Mouse (Mus musculus): ENCODE measurements around the gene Zfp282. TPM values are rescaled to one million over a fixed set of nuclear protein-coding genes. Genes with fewer than 3 reads are reported as not detected.

The Zfp282 gene
- 8.3 and 8.8 TPM in 2 replicates for polyA plus RNA-seq (2014; fragmentation: Nextera tagmentation; extraction: Ambion mirVana)

DNA sequence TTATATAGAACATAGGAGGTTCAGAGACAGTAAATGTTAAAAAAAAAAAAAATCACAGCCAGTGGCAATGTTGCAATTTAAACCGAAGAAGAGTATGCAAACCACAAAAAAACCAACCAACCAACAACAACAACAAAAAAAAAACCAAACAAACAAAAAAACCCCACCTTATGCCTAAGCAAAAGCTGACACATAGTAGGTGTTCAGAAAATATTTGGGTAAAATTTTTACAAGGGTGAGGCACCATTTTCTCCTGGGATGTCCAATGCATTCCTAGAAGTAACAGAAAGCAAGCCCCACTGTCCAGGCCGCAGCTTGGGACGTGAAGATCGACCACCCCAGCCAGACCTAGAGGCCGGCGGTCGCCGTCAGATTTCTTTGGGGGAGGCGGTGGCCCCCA lies at the start of gene Zfp282:
Gene Zfp282 (plus strand): TSS at position 147 of the 400 bp plus-strand sequence.
- no peak for DNase-seq (ENCODE audit: low spot score)
- Histone ChIP-seq H3K36me3 (ENCODE audit: control insufficient read depth, insufficient read depth, low read length) (peaks cover 12% of the 10 kb centered on the region; the same call in 1 of the 2 replicates), H3K4me2 (peak within 1 kb of the TSS; percentile 95), H3K27ac (ENCODE audit: low read depth, low read length) (peak within 1 kb of the TSS; percentile 98), H3K27me3 (replicated peaks; ENCODE audit: control insufficient read depth, insufficient read depth, low read length) (no peaks in the 10 kb centered on the region), H3K4me3 (ENCODE audit: low read depth, low read length) (peak within 1 kb of the TSS; percentile 82), H3K9me3 (ENCODE audit: control insufficient read depth, low read length) (no peaks in the 10 kb centered on the region), H3K9ac (ENCODE audit: low read depth, low read length) (peak within 1 kb of the TSS; percentile 84), H3K4me1 (replicated peaks; ENCODE audit: control insufficient read depth, insufficient read depth, low read length) (peaks cover 14% of the 10 kb centered on the region)
- 5% methylated on average over 9 of the region's 9 CpGs for WGBS
- no peak for ATAC-seq (replicated peaks; ENCODE audit: low FRiP score)

DNA sequence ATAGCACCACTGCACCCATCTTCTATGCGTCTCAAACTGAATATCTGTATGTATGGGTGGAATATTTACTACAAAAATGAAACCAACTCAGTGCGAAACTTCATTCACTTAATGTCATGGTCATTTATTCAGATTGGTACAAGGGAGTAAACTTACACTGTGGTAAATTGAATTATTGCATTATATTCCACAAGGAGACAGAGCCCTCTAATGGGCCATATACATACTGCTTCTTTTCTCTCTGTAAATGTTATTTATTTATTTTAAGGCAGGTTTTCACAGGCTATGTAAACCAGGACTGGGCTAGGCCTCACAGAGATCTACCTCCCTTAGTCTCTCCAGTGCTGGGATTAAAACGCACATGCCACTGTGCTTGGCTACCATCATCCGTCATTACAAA lies 49.5 kb upstream of the Zfp282 start:
- Histone ChIP-seq H3K9me3 (ENCODE audit: control insufficient read depth, low read length) (no peaks in the 10 kb centered on the region), H3K27ac (ENCODE audit: low read depth, low read length) (no peak overlapping the region), H3K4me3 (ENCODE audit: low read depth, low read length) (no peak overlapping the region), H3K4me2 (no peak overlapping the region), H3K4me1 (replicated peaks; ENCODE audit: control insufficient read depth, insufficient read depth, low read length) (peaks cover 5% of the 10 kb centered on the region; the same call in 1 of the 2 replicates), H3K9ac (ENCODE audit: low read depth, low read length) (no peak overlapping the region), H3K36me3 (ENCODE audit: control insufficient read depth, insufficient read depth, low read length) (no peaks in the 10 kb centered on the region), H3K27me3 (replicated peaks; ENCODE audit: control insufficient read depth, insufficient read depth, low read length) (no peaks in the 10 kb centered on the region)
- ATAC-seq (replicated peaks; ENCODE audit: low FRiP score): no peak
- 87% methylated on average over 4 of the region's 4 CpGs for WGBS
- no peak for DNase-seq (ENCODE audit: low spot score)

DNA sequence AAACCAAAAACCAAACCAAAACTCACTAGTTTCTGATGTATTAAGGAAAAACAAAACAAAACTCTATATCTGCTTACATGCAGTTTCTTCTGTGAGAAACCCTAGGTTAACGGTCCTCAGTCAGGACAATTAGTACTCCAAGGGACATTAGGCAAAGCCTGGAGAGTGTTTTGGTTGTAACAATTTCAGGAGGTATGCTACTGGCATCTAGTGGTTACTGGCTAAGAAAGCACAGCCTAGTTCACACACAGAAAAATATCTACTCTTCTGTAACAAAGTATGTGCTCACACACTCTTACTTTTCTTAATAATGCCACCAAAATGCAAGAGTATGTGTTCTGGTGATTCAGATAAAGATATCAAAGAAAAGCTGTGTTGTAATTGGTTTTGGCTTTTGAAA lies 48.1 kb upstream of the Zfp282 start:
- 37% methylated on average over 1 of the region's 1 CpGs for WGBS
- no peak overlapping the region for H3K9ac ChIP-seq (ENCODE audit: low read depth, low read length)
- peaks cover 5% of the 10 kb centered on the region; the same call in 1 of the 2 replicates for H3K4me1 ChIP-seq (replicated peaks; ENCODE audit: control insufficient read depth, insufficient read depth, low read length)
- no peak for DNase-seq (ENCODE audit: low spot score)
- H3K9me3 ChIP-seq (ENCODE audit: control insufficient read depth, low read length): no peaks in the 10 kb centered on the region
- H3K36me3 ChIP-seq (ENCODE audit: control insufficient read depth, insufficient read depth, low read length): no peaks in the 10 kb centered on the region
- H3K4me3 ChIP-seq (ENCODE audit: low read depth, low read length): no peak overlapping the region
- ATAC-seq (replicated peaks; ENCODE audit: low FRiP score): no peak
- H3K27ac ChIP-seq (ENCODE audit: low read depth, low read length): no peak overlapping the region
- H3K27me3 ChIP-seq (replicated peaks; ENCODE audit: control insufficient read depth, insufficient read depth, low read length): no peaks in the 10 kb centered on the region
- H3K4me2 ChIP-seq: no peak overlapping the region

DNA sequence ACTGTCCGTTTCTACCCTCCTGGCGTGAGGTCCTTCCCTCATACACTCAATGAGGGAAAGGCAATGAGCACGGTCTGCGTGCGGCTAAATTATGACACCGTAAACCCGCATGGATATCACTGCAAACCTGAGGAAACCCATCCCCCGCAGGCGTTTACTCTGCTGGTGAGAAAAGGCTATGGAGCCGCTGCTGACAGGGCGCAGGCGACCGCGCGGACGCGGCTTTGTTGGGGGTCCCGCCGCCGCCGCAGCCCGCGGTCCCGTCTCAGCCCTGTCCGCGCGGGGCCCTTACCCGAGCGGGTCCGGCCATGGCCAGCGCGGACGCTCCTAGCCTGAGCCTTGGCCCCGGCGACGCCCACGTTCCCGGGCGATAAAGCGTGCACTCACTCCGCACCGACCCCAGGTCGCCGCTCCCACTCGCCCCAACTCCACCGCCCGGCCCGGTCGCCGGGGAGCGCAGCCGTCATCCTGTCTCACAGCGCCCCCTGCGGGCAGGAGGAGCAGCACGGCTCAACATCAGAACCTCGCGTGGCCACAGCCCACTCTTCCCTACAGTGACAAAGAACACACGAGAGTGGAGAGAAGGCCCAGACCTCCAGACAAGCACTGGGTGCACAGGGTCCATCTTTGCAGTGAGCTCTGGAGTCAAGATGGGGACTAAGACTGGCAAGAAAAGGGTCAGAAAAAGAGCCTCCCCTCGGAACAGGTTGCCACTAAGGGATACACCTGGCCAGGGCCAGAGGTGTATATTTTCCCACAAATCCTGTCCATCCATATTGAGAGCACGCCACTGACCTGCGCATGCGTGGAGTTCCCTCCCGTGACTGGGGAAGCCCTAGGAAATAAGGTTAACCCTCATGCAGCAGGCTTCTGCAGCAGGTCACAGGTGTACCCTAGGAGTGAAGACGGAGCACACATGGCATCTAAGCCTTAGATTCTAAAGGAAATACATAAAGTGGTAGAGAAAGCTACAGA lies 46.6 kb upstream of the Zfp282 start, which contains the start of gene Zfp786:
Gene Zfp786 (minus strand): TSS at position 764 of the 975 bp plus-strand sequence.
- peak within 1 kb of the TSS; percentile 76 for H3K4me2 ChIP-seq
- ATAC-seq (replicated peaks; ENCODE audit: low FRiP score) (peak; percentile 82), DNase-seq (ENCODE audit: low spot score) (peak; percentile 90)
- WGBS: 2% methylated on average over 64 of the region's 64 CpGs
- H3K4me1 ChIP-seq (replicated peaks; ENCODE audit: control insufficient read depth, insufficient read depth, low read length): peaks cover 5% of the 10 kb centered on the region; the same call in 1 of the 2 replicates
- no peak within 1 kb of the TSS for H3K27ac ChIP-seq (ENCODE audit: low read depth, low read length)
- no peaks in the 10 kb centered on the region for H3K9me3 ChIP-seq (ENCODE audit: control insufficient read depth, low read length)
- H3K36me3 ChIP-seq (ENCODE audit: control insufficient read depth, insufficient read depth, low read length): no peaks in the 10 kb centered on the region
- peak within 1 kb of the TSS; percentile 78 for H3K9ac ChIP-seq (ENCODE audit: low read depth, low read length)
- no peaks in the 10 kb centered on the region for H3K27me3 ChIP-seq (replicated peaks; ENCODE audit: control insufficient read depth, insufficient read depth, low read length)
- H3K4me3 ChIP-seq (ENCODE audit: low read depth, low read length): peak within 1 kb of the TSS; percentile 84

DNA sequence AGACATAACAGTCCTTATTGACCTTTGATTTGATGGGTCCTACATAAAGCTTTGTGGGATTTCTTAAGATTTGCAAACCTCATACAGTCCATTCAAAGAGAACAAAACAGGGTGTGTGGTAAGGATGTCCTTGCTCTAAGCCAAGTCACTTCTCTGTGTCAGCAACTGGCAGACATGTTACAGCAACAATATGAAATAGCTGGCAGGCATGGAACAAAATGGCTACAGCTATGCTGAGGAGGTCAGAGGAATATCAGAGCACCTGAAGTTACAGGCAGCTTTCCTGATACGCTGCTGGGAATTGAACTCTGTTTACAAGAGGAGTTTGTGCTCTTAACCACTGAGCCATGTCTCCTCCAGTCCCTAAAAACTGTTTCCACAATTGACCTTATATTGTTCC lies 44.8 kb upstream of the Zfp282 start:
- 81% methylated on average over 1 of the region's 1 CpGs for WGBS
- Histone ChIP-seq H3K9ac (ENCODE audit: low read depth, low read length) (no peak overlapping the region), H3K9me3 (ENCODE audit: control insufficient read depth, low read length) (no peaks in the 10 kb centered on the region), H3K27me3 (replicated peaks; ENCODE audit: control insufficient read depth, insufficient read depth, low read length) (no peaks in the 10 kb centered on the region), H3K36me3 (ENCODE audit: control insufficient read depth, insufficient read depth, low read length) (no peaks in the 10 kb centered on the region), H3K4me1 (replicated peaks; ENCODE audit: control insufficient read depth, insufficient read depth, low read length) (peaks cover 8% of the 10 kb centered on the region; the same call in 1 of the 2 replicates), H3K4me2 (no peak overlapping the region), H3K4me3 (ENCODE audit: low read depth, low read length) (no peak overlapping the region), H3K27ac (ENCODE audit: low read depth, low read length) (no peak overlapping the region)
- ATAC-seq (replicated peaks; ENCODE audit: low FRiP score): no peak
- DNase-seq (ENCODE audit: low spot score): no peak

DNA sequence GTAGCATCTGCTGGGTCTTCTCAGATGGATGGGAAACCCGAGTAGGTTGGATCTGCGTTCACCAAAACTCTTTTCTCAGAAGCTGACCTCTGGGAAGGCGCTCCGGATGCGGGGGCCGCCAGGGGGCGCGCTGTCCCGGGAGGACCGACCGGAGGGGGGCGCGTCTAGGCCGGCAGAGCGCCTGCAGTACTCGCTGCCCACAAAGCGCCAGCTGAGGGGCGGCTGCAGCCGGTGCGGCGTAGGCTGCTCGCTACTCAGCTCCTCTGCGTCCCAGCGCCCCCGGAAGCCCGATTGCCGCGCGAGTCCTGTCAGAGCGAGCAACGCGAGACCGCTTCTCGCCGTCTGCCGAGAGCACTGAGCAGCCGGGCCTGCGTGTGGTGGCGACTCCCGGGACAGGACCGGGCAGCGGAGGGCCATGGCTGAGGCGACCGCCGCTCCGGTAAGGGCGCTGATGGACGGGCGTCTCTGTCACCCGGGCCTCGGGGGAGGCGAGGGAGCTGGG lies 41.5 kb upstream of the Zfp282 start, which contains the start of gene Zfp398:
Gene Zfp398 (plus strand): TSS at position 180 of the 502 bp plus-strand sequence.
- Histone ChIP-seq H3K27ac (ENCODE audit: low read depth, low read length) (peak within 1 kb of the TSS; percentile 54), H3K9me3 (ENCODE audit: control insufficient read depth, low read length) (no peaks in the 10 kb centered on the region), H3K4me3 (ENCODE audit: low read depth, low read length) (peak within 1 kb of the TSS; percentile 95), H3K27me3 (replicated peaks; ENCODE audit: control insufficient read depth, insufficient read depth, low read length) (no peaks in the 10 kb centered on the region), H3K9ac (ENCODE audit: low read depth, low read length) (peak within 1 kb of the TSS; percentile 97), H3K36me3 (ENCODE audit: control insufficient read depth, insufficient read depth, low read length) (no peaks in the 10 kb centered on the region), H3K4me1 (replicated peaks; ENCODE audit: control insufficient read depth, insufficient read depth, low read length) (peaks cover 23% of the 10 kb centered on the region), H3K4me2 (peak within 1 kb of the TSS; percentile 92)
- peak; percentile 96 for DNase-seq (ENCODE audit: low spot score)
- under 1% methylated on average over 51 of the region's 52 CpGs for WGBS
- peak; percentile 96 for ATAC-seq (replicated peaks; ENCODE audit: low FRiP score)

DNA sequence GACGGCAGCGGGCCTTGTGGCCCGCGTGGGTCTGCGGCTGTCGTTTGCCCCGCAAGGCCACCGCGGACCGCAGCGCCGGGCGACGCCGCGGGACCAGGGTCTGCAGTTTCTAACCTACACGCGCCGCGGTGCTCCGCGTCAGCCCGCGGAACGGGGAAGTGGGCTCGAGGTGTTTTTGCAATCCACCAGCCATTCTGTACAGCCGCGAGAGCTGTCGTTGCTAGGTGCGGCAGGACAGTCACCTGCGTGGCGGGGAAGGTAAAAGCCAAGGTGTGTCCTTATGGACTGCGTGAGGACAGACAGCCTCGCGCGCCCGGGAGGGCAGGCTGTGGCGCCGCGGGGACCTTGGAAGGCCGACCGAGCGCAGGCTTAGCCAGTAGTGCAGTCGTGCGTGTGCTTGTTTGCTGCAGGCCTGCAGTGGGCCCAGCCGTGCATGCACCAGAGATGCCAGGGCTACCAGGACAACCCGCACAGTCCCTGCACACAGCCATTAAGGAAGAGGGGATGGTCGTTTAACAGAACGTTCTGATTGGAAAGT lies 41.0 kb upstream of the Zfp282 start:
- Histone ChIP-seq H3K27me3 (replicated peaks; ENCODE audit: control insufficient read depth, insufficient read depth, low read length) (no peaks in the 10 kb centered on the region), H3K9ac (ENCODE audit: low read depth, low read length) (peak overlapping the region; percentile 97), H3K4me3 (ENCODE audit: low read depth, low read length) (peak overlapping the region; percentile 95), H3K4me1 (replicated peaks; ENCODE audit: control insufficient read depth, insufficient read depth, low read length) (peaks cover 19% of the 10 kb centered on the region), H3K9me3 (ENCODE audit: control insufficient read depth, low read length) (no peaks in the 10 kb centered on the region), H3K36me3 (ENCODE audit: control insufficient read depth, insufficient read depth, low read length) (0 out of 2 replicates have a peak, but pooled peaks cover under 1% of the 10 kb centered on the region), H3K4me2 (peak overlapping the region; percentile 92), H3K27ac (ENCODE audit: low read depth, low read length) (peak overlapping the region; percentile 54)
- peak; percentile 68 for DNase-seq (ENCODE audit: low spot score)
- ATAC-seq (replicated peaks; ENCODE audit: low FRiP score): peak; percentile 77
- WGBS: under 1% methylated on average over 42 of the region's 49 CpGs

DNA sequence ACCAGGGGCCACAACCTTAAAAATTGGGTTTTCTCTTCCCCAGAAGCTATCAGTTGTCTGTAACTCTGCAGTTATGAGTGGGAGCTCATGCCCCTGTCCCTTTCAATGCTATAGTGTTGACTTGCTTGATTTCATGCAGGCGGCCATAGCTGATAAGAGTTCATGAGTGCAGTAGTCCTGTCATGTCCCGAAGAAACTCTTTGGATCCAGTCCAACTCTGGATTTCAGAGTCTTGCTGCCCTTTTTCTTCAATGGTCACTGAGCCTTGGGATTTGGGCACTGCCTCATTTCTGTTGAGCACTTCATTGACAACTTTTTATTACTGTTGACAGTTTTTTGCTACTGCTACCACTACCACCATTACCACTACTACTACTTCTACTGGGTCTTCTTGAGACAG lies 39.4 kb upstream of the Zfp282 start:
- H3K9ac ChIP-seq (ENCODE audit: low read depth, low read length): 0 out of 2 replicates have a peak overlapping the region, but pooled peaks have one; percentile 14

More for the DNA sequence above, 39.4 kb upstream of the Zfp282 start:
- H3K36me3 ChIP-seq (ENCODE audit: control insufficient read depth, insufficient read depth, low read length): 0 out of 2 replicates have a peak, but pooled peaks cover 2% of the 10 kb centered on the region
- peak overlapping the region; percentile 31 for H3K4me2 ChIP-seq
- H3K4me1 ChIP-seq (replicated peaks; ENCODE audit: control insufficient read depth, insufficient read depth, low read length): peaks cover 19% of the 10 kb centered on the region
- ATAC-seq (replicated peaks; ENCODE audit: low FRiP score) (no peak), DNase-seq (ENCODE audit: low spot score) (no peak)
- WGBS: 45% methylated on average over 2 of the region's 2 CpGs
- no peaks in the 10 kb centered on the region for H3K27me3 ChIP-seq (replicated peaks; ENCODE audit: control insufficient read depth, insufficient read depth, low read length)
- no peaks in the 10 kb centered on the region for H3K9me3 ChIP-seq (ENCODE audit: control insufficient read depth, low read length)
- H3K4me3 ChIP-seq (ENCODE audit: low read depth, low read length): peak overlapping the region; percentile 3; the same call in 1 of the 2 replicates
- no peak overlapping the region for H3K27ac ChIP-seq (ENCODE audit: low read depth, low read length)
